Mouse (Mus musculus): Measurements from ENCODE around the gene Adamts16. TPM values are rescaled to one million over a fixed set of nuclear protein-coding genes. Genes with fewer than 3 reads are reported as not detected.

The Adamts16 gene
- total RNA-seq, 2 experiments from 2014 or later = 4.8 to 6.3 TPM

GRCm38 (mm10) chr13:70840161-70840560 lies 1.4 kb downstream of the Adamts16 start:
- peak; percentile 86 to 89 for DNase-seq (ENCODE audit: low spot score in 2 of 2)
- intact Hi-C loops (cut with DNase I) = loop anchor here (1.0 to 2.0 kb wide), 2 partner anchors 161 to 197 kb away; no protein-coding TSS in a partner anchor

DNA sequence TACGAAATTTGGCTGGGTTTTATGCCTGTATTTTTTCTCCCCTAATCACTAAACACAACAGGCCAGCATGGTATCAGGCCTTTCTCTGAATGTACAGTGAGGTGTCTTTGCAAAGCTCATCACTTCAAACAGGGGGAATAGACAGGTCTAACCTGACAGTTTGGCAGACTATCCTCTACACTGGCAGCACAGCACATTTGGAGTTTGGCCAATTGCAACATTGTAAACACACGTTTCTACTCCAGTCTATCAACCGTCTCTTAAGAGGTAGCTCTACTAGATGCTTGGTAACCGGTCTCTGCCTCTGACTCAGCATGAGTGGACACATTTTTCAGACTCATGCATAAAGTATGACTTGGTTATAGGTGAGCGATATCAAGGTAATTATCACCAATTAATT lies 4.0 kb downstream of the Adamts16 start:
- no peak for DNase-seq (ENCODE audit: low spot score in 2 of 2)
- intact Hi-C loops (cut with DNase I) = no loop called here

- no peak for DNase-seq (ENCODE audit: low spot score in 2 of 2)
- intact Hi-C loops (cut with DNase I) = no loop called here
Measured at GRCm38 (mm10) chr13:70836246-70836645, 5.4 kb downstream of the Adamts16 start.

- intact Hi-C loops (cut with DNase I) = no loop called here
- no peak for DNase-seq (ENCODE audit: low spot score in 2 of 2)
Measured at GRCm38 (mm10) chr13:70832593-70833138, 8.9 kb downstream of the Adamts16 start.

DNA sequence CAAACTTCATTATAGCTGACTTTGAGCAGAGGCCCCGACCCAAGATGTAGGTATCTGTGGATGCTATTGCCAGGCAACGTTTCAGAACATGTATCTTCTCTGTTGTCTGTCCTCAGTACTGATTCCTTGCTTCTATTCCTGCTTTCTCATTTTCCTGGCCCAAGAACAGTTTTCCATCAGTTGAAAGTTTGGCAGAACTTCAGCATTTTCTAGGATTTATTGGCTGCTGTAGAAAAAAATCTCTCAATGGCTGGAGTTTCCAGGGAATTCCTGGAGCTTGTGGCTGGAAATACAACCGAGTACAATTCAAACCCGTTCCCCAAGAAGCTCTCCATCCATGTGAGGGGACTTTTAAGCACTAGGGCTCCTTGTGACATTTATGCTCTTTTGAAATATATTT lies 10.6 kb downstream of the Adamts16 start:
- DNase-seq (ENCODE audit: low spot score in 2 of 2) = peak in 1 of 2 experiments; percentile 42

DNA sequence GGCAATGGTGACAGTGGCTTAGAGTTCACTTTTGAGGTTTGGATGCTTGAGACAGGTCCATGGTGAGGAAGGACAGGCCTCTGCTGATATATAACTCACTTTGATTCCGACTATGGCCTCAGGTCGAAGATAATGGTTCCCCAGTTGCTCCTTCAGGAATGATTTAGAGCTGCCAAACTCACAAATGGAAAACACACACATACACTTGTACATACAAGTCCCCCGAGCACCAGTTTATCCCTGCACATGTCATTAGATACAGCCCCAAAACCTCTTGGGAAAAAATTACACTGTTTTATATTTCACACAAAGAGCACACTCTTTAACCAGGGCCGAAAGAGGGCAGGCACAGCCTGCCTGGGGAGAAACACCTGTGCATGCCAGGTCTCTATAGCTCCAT lies 14.1 kb downstream of the Adamts16 start:
- intact Hi-C loops (cut with DNase I) = no loop called here
- no peak for DNase-seq (ENCODE audit: low spot score in 2 of 2)

More for the DNA sequence above, 10.6 kb downstream of the Adamts16 start:
- intact Hi-C loops (cut with DNase I) = no loop called here

GRCm38 (mm10) chr13:70825265-70825664 lies 16.3 kb downstream of the Adamts16 start:
- intact Hi-C loops (cut with DNase I) = no loop called here
- DNase-seq (ENCODE audit: low spot score in 2 of 2) = no peak

DNA sequence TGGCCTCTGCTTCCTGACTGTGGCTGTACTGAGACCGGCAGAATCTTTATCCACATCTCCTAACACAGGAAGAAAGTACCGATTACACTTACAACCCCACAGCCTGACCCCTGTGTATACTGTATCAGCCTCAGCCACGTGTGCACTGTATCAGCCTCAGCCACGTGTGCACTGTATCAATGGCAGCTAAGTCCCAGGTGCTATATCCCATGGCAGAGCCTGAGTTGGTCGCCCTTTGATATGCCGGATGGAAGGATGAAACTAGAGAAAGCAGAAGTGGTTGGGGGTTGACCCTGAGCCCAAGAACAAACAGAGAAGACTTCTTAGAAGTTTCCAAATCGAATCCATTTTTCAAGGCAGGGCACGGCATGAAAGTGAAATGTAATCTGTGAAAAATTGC lies 17.9 kb downstream of the Adamts16 start:
- intact Hi-C loops (cut with DNase I) = no loop called here
- no peak for DNase-seq (ENCODE audit: low spot score in 2 of 2)

- intact Hi-C loops (cut with DNase I) = no loop called here
- DNase-seq (ENCODE audit: low spot score in 2 of 2) = no peak
Measured at GRCm38 (mm10) chr13:70818982-70819381, 22.6 kb downstream of the Adamts16 start.

DNA sequence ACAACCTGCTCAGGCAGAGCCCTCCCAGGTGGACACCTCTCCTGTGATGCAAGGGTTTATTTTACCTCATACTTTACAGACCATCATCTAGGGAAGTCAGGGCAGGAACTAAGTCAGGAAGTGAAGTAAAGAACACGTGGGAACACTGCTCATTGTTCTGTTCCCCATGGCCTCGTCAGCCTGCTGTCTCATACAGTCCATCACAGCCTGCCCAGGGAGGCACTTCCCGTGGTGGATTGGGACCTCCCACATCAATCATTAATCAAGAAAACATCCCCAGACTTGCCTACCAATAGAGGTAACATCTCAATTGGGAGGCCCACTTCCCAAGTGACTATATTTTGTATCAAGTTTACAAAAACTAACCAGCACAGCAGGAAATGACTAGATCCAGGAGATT lies 27.2 kb downstream of the Adamts16 start:
- DNase-seq (ENCODE audit: low spot score in 2 of 2) = no peak
- intact Hi-C loops (cut with DNase I) = no loop called here

- DNase-seq (ENCODE audit: low spot score in 2 of 2) = no peak
- intact Hi-C loops (cut with DNase I) = no loop called here
Measured at GRCm38 (mm10) chr13:70805506-70805905, 36.1 kb downstream of the Adamts16 start.

GRCm38 (mm10) chr13:70802849-70803248 lies 38.8 kb downstream of the Adamts16 start:
- DNase-seq (ENCODE audit: low spot score in 2 of 2) = no peak
- intact Hi-C loops (cut with DNase I) = no loop called here

- DNase-seq (ENCODE audit: low spot score in 2 of 2) = no peak
- intact Hi-C loops (cut with DNase I) = no loop called here
Measured at GRCm38 (mm10) chr13:70799322-70799721, 42.3 kb downstream of the Adamts16 start.

DNA sequence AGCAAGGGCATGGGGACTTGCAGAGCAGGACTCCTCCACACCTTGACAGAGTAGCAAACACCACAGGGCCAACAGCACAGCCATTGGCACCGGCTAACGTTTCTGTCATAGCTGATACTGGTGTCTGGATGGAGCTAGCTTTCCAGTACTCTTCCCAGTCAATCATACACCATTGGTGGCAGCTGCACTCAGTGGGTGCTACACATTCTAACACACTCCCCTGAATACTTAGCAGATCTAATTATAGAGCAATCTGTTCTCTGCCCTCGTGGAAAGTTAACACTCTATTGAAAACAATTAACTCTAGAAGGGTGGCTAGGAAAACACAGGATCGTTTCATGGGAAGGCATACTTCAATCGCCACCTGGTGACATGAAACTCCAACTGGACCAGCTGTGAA lies 43.2 kb downstream of the Adamts16 start:
- DNase-seq (ENCODE audit: low spot score in 2 of 2) = peak; percentile 33 to 72
- intact Hi-C loops (cut with DNase I) = no loop called here

DNA sequence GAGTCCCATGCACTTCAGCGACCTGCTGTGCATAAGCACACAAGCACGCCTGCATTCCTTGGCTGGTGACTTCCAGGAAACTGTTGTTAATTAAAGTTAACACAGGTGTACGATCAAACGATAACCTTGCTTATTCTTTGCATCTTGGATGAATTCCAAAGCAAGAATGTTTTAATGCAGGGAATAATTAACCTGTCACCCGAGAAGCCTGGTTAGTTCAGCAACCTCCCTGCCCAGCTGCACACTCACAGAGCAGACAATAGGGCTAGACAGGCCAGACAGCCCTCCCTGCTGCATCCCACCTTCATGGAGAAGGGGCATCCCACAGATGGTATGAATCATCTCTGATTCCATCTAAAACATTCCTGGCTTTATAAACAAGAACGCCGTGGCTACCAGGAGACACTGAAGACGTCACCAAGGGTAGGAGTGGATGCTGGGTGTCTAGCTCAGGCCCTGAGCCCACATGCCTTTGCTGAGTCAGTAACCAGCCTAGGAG lies 47.5 kb downstream of the Adamts16 start:
- intact Hi-C loops (cut with DNase I) = no loop called here
- DNase-seq (ENCODE audit: low spot score in 2 of 2) = peak in 1 of 2 experiments; percentile 41

GRCm38 (mm10) chr13:70793660-70794059 lies 48.0 kb downstream of the Adamts16 start:
- DNase-seq (ENCODE audit: low spot score in 2 of 2) = no peak
- intact Hi-C loops (cut with DNase I) = no loop called here

DNA sequence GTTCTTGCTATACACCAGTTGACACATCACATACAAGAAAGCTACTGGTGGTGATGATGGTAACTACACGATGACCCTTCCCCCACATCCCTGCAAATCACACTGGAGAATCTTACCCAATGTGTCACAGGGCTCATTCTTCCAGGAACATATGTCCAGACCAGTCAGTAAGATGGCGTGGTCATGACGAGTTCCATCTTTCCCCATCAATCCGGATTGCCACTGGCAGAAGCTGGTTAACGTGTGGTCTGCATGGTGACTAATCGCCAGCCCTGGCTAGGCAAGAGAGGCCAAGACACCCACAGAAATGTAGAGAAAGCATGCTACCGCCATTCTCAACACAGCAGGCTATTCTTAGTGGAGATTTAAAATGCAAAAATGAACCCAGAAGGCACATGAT lies 48.7 kb downstream of the Adamts16 start:
- no peak for DNase-seq (ENCODE audit: low spot score in 2 of 2)
- intact Hi-C loops (cut with DNase I) = no loop called here

DNA sequence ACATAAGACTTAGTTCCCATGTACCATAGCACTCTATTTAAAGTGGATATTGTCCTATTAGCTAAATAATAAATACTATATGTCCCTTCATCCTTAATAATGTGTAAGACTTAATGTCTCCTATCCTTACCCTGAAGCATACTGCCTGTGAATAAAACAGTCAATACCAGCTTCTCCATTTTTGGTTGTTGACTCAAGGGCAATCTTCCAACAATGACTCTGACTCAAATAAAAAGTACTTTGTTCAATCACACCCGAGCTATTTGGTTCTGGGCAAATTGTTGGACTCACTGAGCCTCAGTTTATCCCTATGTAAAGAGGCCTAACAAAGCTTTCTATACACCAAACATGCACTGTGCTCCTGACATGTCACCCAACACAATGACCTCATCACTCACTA lies 51.8 kb downstream of the Adamts16 start:
- intact Hi-C loops (cut with DNase I) = no loop called here
- DNase-seq (ENCODE audit: low spot score in 2 of 2) = no peak

DNA sequence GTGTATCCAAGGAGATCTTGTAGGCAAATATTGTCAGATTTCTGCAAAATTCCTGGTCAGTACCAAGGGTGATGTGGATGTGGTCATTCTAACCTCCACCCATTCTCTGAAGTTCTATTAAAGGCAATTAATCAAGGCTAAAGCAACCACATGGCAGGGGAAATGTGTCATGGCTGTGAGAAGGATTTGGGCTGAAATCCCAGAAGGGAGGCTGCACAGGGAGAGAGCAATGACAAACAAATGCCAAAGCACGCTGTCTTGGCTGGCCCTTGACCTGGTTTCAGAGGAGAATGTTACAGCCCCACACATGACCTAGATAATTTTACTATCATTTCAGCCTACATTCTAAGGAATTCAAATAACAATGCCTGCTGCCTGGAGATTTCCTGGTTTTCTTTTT lies 52.6 kb downstream of the Adamts16 start:
- intact Hi-C loops (cut with DNase I) = no loop called here
- DNase-seq (ENCODE audit: low spot score in 2 of 2) = no peak

GRCm38 (mm10) chr13:70785078-70785477 lies 56.5 kb downstream of the Adamts16 start:
- intact Hi-C loops (cut with DNase I) = no loop called here
- DNase-seq (ENCODE audit: low spot score in 2 of 2) = no peak

- intact Hi-C loops (cut with DNase I) = no loop called here
- no peak for DNase-seq (ENCODE audit: low spot score in 2 of 2)
Measured at GRCm38 (mm10) chr13:70784126-70784525, 57.5 kb downstream of the Adamts16 start.

DNA sequence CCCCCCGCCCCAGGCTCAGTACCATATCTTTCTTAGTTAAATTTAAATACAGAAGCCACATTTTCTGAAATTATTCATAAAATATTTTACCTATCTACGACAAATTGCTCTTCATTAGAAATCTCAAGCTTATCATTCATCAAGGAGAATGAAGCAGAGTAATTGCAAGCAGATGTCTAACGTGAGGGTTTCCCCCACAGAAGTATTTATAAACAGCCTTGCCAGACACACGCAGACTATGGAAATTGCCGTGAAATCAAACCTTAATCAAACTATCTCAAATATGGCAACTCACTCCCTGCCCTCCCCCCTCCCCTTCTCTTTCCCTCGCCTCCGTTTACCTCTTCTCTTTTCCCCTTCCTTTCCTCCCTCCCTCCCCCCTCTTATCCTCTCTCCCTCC lies 61.8 kb downstream of the Adamts16 start:
- intact Hi-C loops (cut with DNase I) = no loop called here

More for the DNA sequence above, 61.8 kb downstream of the Adamts16 start:
- DNase-seq (ENCODE audit: low spot score in 2 of 2) = no peak

Measured in left cerebral cortex, postnatal 14 days (tissue).